Comparison of ENCODE assay signal across 11 mouse cellular contexts in the genomic region with DNA sequence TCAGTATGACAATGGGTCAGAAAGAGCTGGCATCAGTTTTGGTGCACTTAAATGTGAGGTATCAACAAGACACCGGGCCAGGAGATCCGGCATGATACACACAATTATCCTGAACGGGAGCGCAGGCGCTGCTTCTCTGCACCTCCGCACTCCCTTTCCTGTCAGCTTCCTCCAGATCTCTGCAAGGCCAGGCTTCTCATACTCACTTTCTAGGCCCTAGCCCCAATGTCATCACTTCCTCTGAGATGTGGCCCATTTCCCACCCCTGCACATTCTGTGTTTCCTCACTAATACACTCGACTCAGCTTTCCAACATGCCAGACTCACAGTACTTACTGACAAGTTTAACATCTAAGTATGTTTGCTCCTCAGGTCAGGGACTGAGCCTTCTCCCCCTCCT. TPM values are rescaled to one million over a fixed set of nuclear protein-coding genes. Genes with fewer than 3 reads are reported as not detected.
DNase-seq lines count a peak whose midpoint lies in the region; ATAC-seq lines count a peak whose summit lies in the region.
"Had no signal": no experiment of that assay in that cellular context is flagged by ENCODE, and none has a peak within 500 bp of the region (broad histone marks: within the 10 kb centered on the region; RNA-seq: fewer than 3 reads in every experiment).

No protein-coding gene starts in this region.

- DNase-seq in kidney, postnatal 14 days = peak; percentile 22
- DNase-seq in kidney, adult 11 months = no peak
- DNase-seq in thymus, adult 18-20 months = peak; percentile 18 to 53
- DNase-seq in adipocyte (ENCODE audit: low spot score) = no peak
- DNase-seq in adrenal gland, adult 8-10 months = no peak
- DNase-seq in adrenal gland, adult (ENCODE audit: inconsistent age in 2 of 2, low spot score in 1 of 2) = no peak
- DNase-seq: right cerebral cortex, postnatal 14 days had no signal

- no peaks in the 10 kb centered on the region; the same call in 1 of the 2 replicates for H3K36me3 ChIP-seq in liver, embryonic 12.5 days
- H3K36me3 ChIP-seq: hindbrain, embryonic 12.5 days had no signal

- H3K9ac ChIP-seq in liver, embryonic 12.5 days = peak overlapping the region; percentile 31
- H3K9ac ChIP-seq: hindbrain, embryonic 12.5 days had no signal

- H3K4me1 ChIP-seq in brown adipose tissue, adult 24 weeks (ENCODE audit: control insufficient read depth, insufficient read depth, insufficient read length, low read length) = peaks cover 44% of the 10 kb centered on the region
- H3K4me1 ChIP-seq in liver, embryonic 12.5 days = peaks cover 83% of the 10 kb centered on the region
- H3K4me1 ChIP-seq: hindbrain, embryonic 12.5 days had no signal

- peak overlapping the region; percentile 43 for H3K4me2 ChIP-seq in liver, embryonic 12.5 days
- H3K4me2 ChIP-seq: hindbrain, embryonic 12.5 days had no signal

- H3K4me3 ChIP-seq in brown adipose tissue, adult 24 weeks (ENCODE audit: insufficient read depth, low read depth, low read length) = no peak overlapping the region
- H3K4me3 ChIP-seq in liver, embryonic 12.5 days = no peak overlapping the region
- H3K4me3 ChIP-seq: hindbrain, embryonic 12.5 days; left cerebral cortex, adult 2 months had no signal

- ATAC-seq in liver, embryonic 12.5 days = 0 out of 2 replicates have a peak, but pooled peaks have one; percentile 29

- no peaks in the 10 kb centered on the region for H3K9me3 ChIP-seq in liver, embryonic 12.5 days (replicated peaks)
- H3K9me3 ChIP-seq: hindbrain, embryonic 12.5 days had no signal

- no peaks in the 10 kb centered on the region for H3K27me3 ChIP-seq in liver, embryonic 12.5 days (replicated peaks)
- H3K27me3 ChIP-seq: hindbrain, embryonic 12.5 days had no signal

- H3K27ac ChIP-seq in brown adipose tissue, adult 24 weeks (replicated peaks; ENCODE audit: low read depth, low read length) = peak overlapping the region; percentile 59
- peak overlapping the region; percentile 51 for H3K27ac ChIP-seq in liver, embryonic 12.5 days
- H3K27ac ChIP-seq: hindbrain, embryonic 12.5 days; left cerebral cortex, adult 2 months had no signal

- 35% methylated on average over 7 of the region's 7 CpGs for WGBS in liver, embryonic 12.5 days (ENCODE audit: insufficient replicate concordance)

RNA-seq across cellular contexts. Expression of a gene that starts 11.1 kb away (rescaled TPM):
- 45.5 and 51.7 TPM in 2 replicates for polyA plus RNA-seq in brown adipose tissue, adult 24 weeks (2012; ENCODE audit: insufficient read depth, insufficient read length, missing spikeins)
- polyA plus RNA-seq in liver, embryonic 12.5 days (2016; fragmentation: Nextera tagmentation; extraction: Ambion mirVana) = 59.7 and 61.2 TPM in 2 replicates
- total RNA-seq in adrenal gland, adult 8-10 months (2022) = 100 to 1,000 TPM; 124 to 155 (median 151) TPM

Comparison
In these comparisons a context has a peak if more than half of its experiments do, and no peak if none do; other contexts are left out.
1. DNase-seq: peak in kidney, postnatal 14 days (single experiment) and thymus, adult 18-20 months (2 of 2); none in kidney, adult 11 months (single experiment), adipocyte (single experiment), adrenal gland, adult 8-10 months (single experiment) and adrenal gland, adult (0 of 2).